Mouse (Mus musculus): Measurements from ENCODE around the gene Dhx32. TPM values are rescaled to one million over a fixed set of nuclear protein-coding genes. Genes with fewer than 3 reads are reported as not detected.

Dhx32 gene
- total RNA-seq, 2 experiments from 2014 or later = 36.5 to 39.2 TPM

GRCm38 (mm10) chr7:133765240-133765848, 17.2 kb downstream of the Dhx32 start:
- no peak for TF ChIP-seq CTCF (conservative IDR thresholded peaks at IDR 0.05)
- Histone ChIP-seq H3K4me3 (no peak overlapping the region), H3K27ac (peak overlapping the region; percentile 3; the same call in 1 of the 2 replicates)
- no peak for DNase-seq (ENCODE audit: low spot score in 2 of 2)

DNA sequence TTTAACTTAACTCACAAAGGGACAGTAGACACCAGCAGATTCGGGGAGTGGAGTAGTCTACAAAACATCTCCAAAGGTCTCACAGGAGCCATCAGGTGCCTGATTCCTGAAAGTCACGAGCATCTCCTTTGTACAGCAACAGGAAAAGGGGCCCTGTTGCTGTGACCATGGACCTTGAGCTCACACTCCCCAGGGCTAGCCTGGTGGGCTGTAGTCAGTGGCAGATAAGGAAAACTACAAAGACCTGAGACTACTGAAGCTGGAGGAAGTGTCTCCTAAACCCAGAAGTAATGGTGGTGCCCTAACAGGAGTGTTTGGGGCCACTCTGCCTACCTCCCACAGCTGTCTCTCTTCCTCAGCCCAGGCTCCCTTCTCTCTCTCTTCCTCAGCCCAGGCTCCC, 18.1 kb downstream of the Dhx32 start:
- H3K27ac ChIP-seq = no peak overlapping the region
- DNase-seq (ENCODE audit: low spot score in 2 of 2) = no peak
- H3K4me3 ChIP-seq = no peak overlapping the region
- TF ChIP-seq CTCF (conservative IDR thresholded peaks at IDR 0.05) = no peak

- Histone ChIP-seq H3K27ac (no peak overlapping the region), H3K4me3 (no peak overlapping the region)
- no peak for DNase-seq (ENCODE audit: low spot score in 2 of 2)
- no peak for TF ChIP-seq CTCF (conservative IDR thresholded peaks at IDR 0.05)
These were observed 19.8 kb downstream of the Dhx32 start for GRCm38 (mm10) chr7:133762696-133763095.

DNA sequence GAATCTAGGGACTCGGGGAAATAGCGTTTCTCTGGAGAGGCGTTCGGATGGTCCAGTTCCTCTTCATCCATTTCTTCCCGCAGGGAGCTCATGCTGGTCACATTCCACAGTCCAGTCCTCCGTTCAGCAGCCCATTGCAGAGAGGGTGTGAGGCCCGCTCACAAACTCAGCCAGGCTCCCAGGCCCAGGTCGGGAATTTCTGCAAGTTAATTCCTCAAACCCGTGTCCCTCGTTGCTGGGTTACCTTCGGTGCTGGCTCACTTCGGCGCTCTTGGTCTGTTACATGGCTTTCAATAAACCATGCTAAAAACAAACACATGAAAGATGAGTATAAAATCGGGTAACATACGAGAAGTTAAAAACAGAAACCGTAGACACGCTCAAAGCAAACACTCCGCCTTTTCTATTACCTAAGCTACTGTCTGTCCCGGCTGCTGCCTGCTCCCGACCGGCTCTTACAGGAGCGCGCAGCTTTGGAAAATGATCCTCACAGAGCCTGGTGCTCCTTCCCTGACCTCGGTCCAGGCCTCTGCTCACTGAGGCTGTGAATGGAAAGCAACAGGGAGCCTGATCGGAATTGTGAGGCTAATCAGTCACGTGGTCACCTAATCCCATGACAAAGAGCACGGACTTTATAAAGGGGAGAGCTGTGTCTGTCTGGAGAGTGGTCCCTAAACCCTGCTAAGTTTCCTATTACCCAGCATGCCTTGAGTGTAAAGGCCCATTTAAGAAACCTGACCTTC, 22.7 kb downstream of the Dhx32 start:
- TF ChIP-seq CTCF (conservative IDR thresholded peaks at IDR 0.05) = no peak
- peak overlapping the region; percentile 83 for H3K27ac ChIP-seq
- peak overlapping the region; percentile 43 for H3K4me3 ChIP-seq
- DNase-seq (ENCODE audit: low spot score in 2 of 2) = peak in 1 of 2 experiments; percentile 42

DNA sequence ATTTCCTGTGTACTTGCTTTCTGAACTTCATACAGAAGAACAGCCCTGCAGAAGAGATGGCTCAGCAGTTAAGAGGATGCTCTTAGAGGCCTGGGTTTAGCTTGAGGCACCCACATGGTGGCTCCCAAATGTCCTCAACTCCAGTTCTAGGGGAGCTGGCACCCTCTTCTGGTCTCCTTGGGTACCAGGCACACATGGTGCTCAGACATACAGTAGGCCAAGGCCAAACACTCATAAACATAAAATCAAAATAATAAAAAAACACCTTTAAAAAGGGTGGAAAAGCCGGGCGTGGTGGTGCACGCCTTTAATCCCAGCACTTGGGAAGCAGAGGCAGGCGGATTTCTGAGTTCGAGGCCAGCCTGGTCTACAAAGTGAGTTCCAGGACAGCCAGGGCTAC, 23.8 kb downstream of the Dhx32 start:
- DNase-seq (ENCODE audit: low spot score in 2 of 2) = no peak
- Histone ChIP-seq H3K27ac (peak overlapping the region; percentile 39), H3K4me3 (no peak overlapping the region)
- peak; percentile 53 for TF ChIP-seq CTCF (conservative IDR thresholded peaks at IDR 0.05)

DNA sequence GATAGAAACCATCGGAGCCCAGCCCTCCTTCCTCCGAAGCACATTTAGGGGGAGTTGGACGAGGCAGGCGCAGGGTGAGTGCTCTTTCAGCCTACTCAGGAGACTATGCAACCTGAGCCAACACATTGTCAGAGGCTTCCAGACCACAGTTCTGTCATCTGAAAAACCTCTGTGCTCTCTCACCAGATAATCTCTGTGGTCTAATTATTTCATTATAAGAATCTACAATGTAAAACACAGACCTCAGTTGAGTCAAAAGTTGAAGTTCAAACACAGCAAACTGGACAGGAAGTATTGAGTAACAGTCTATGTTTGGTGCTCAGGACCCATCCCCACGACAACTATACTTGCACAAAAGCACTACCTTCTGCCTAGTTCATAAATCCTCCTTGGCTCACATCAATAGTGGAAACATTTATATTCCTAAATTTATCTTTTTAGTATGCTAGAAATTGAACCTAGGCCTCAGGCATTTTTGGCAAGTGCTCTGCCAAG, 24.5 kb downstream of the Dhx32 start:
- no peak overlapping the region for H3K4me3 ChIP-seq
- H3K27ac ChIP-seq = peak overlapping the region; percentile 39
- no peak for TF ChIP-seq CTCF (conservative IDR thresholded peaks at IDR 0.05)
- DNase-seq (ENCODE audit: low spot score in 2 of 2) = no peak

DNA sequence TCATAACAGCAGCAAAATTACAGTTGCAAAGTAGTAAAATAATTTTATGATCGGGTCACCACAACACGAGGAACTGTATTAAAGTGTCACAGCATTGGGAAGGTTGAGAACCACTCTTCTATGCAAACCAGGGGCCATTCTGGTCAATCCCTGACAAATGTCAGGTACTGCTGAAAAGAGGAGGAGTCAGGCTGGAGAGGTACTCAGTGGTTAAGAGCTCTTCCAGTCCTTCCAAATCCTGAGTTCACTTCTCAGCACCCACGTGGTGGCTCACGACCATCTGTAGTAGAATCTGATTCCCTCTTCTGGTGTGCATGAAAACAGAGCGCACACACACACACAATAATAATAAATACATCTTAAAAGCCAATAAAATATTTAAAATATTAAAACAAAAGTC, 31.4 kb downstream of the Dhx32 start:
- TF ChIP-seq CTCF (conservative IDR thresholded peaks at IDR 0.05) = no peak
- H3K27ac ChIP-seq = peak overlapping the region; percentile 64; the same call in 1 of the 2 replicates
- no peak overlapping the region for H3K4me3 ChIP-seq
- no peak for DNase-seq (ENCODE audit: low spot score in 2 of 2)

GRCm38 (mm10) chr7:133750666-133751065, 31.9 kb downstream of the Dhx32 start:
- DNase-seq (ENCODE audit: low spot score in 2 of 2) = no peak
- no peak overlapping the region for H3K4me3 ChIP-seq

DNA sequence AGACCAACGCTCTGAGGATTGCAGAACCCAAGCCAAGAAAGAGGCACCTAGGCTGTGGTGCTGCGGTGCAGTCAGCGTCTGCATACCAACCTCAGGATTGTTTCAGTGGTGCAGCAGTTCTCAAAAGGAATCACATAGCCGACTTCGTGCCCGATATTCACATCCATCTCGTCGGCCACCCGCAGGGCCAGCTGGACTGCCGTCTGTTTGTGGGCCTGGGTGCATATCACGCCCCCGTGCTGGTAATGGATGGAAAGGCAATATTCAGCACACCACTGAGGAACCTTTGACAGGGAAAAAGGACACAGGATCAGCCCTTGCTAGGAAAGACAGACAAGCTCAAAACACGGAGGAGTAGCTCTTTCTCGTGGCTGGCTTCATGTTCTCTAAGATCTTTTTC, 33.8 kb downstream of the Dhx32 start:
- no peak for TF ChIP-seq CTCF (conservative IDR thresholded peaks at IDR 0.05)
- Histone ChIP-seq H3K27ac (peak overlapping the region; percentile 72), H3K4me3 (no peak overlapping the region)
- DNase-seq (ENCODE audit: low spot score in 2 of 2) = no peak

More at GRCm38 (mm10) chr7:133750666-133751065, 31.9 kb downstream of the Dhx32 start:
- no peak for TF ChIP-seq CTCF (conservative IDR thresholded peaks at IDR 0.05)
- peak overlapping the region; percentile 64; the same call in 1 of the 2 replicates for H3K27ac ChIP-seq

DNA sequence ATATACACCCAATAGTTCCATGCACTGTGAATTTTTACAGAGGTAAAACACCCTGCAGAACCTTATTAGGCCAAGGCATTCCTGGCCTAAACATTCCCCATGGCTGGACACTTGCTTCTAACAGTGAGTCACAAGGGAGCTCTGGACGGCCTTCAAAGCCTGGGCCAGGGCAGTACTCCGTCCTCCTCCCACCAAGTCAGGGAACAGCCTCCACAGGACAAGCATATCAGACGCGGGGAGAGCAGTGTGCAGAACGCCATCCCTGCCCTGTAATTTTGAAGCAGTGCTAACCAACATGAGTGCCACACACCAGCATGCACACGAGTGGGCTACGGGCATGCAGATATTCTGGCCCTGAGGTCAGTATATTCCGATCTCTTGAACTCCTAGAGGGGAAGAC, 35.2 kb downstream of the Dhx32 start:
- no peak for TF ChIP-seq CTCF (conservative IDR thresholded peaks at IDR 0.05)
- Histone ChIP-seq H3K4me3 (no peak overlapping the region), H3K27ac (no peak overlapping the region; the same call in 1 of the 2 replicates)
- no peak for DNase-seq (ENCODE audit: low spot score in 2 of 2)

GRCm38 (mm10) chr7:133744701-133745100, 37.8 kb downstream of the Dhx32 start:
- H3K27ac ChIP-seq = peak overlapping the region; percentile 53

DNA sequence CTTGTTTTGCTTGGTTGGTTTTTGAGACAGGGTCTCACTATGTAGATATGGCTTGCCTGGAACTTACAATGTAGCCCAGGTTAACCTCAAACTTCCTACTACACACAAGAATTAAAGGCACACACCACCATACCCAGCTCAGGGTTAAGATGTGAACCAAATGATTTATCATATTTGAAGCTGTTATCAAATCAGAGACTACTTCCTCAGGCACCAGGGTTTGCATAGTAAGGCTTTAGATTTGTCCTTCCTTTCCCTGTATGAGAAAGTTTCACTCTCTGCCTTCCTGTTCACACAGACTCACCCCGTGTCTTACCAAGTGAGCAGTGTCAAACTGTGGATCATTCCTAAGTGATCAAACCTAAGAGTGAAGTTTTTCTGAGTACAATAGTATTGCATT, 38.3 kb downstream of the Dhx32 start:
- no peak overlapping the region for H3K4me3 ChIP-seq
- H3K27ac ChIP-seq = peak overlapping the region; percentile 53
- no peak for TF ChIP-seq CTCF (conservative IDR thresholded peaks at IDR 0.05)
- DNase-seq (ENCODE audit: low spot score in 2 of 2) = no peak

More at GRCm38 (mm10) chr7:133744701-133745100, 37.8 kb downstream of the Dhx32 start:
- DNase-seq (ENCODE audit: low spot score in 2 of 2) = no peak
- no peak overlapping the region for H3K4me3 ChIP-seq
- no peak for TF ChIP-seq CTCF (conservative IDR thresholded peaks at IDR 0.05)

DNA sequence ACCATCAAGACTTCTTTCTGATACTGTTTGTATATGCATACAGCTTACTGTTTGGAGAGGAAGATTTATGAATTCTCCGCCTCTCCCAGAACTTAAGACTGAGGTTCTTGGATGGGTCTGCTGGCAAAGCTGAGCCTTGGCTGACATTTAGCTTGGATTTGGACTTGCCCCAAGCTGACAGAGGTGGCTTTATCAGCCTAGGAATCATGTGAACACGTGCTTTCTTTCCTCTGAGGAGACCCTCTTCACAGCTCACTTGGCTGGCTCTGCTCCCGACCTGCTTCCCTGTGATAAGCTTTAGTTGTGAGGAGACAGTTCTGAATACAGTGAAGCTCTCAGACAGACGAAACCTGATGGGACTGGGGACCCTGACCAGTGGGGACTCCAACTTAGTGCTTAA, 38.9 kb downstream of the Dhx32 start:
- Histone ChIP-seq H3K27ac (no peak overlapping the region; the same call in 1 of the 2 replicates), H3K4me3 (no peak overlapping the region)
- no peak for TF ChIP-seq CTCF (conservative IDR thresholded peaks at IDR 0.05)
- DNase-seq (ENCODE audit: low spot score in 2 of 2) = no peak
